Mouse (Mus musculus): ENCODE results near the gene Wfdc11. TPM values are rescaled to one million over a fixed set of nuclear protein-coding genes. Genes with fewer than 3 reads are reported as not detected.
"Not testable (repeated sequence)": the region's sequence is repeated elsewhere in the genome, so short reads cannot be mapped to it uniquely, and the experiment has no call there.

Gene Wfdc11
- total RNA-seq, 2 experiments from 2014 or later: not detected

GRCm38 (mm10) chr2:164615386-164615785, 58.5 kb downstream of the Wfdc11 start:
- no peak for TF ChIP-seq CTCF (IDR thresholded peaks at IDR 0.05)
- H3K27ac ChIP-seq: no peak overlapping the region
- H3K4me3 ChIP-seq: no peak overlapping the region
- intact Hi-C loops (cut with DNase I): no loop called here
- DNase-seq: no peak

- H3K27ac ChIP-seq; H3K4me3 ChIP-seq; intact Hi-C loops (cut with DNase I): not testable (repeated sequence)
- DNase-seq: peak; percentile 59
Observed at GRCm38 (mm10) chr2:164613471-164613870, 60.4 kb downstream of the Wfdc11 start, which contains the start of the genes Wfdc6b and Wfdc8. Gene Wfdc6b, plus strand, starts transcription at chr2:164613522. Gene Wfdc8, minus strand, starts transcription at chr2:164613626.

Other genes starting within 250 kb of the Wfdc11 start
- 10 to 100 TPM; 39.8 to 95.4 TPM for gene Sdc4, start 230.2 kb downstream of the Wfdc11 start, total RNA-seq (2021)
- 10 to 100 TPM; 21.7 to 24.7 TPM for gene Sys1, start 217.1 kb downstream of the Wfdc11 start, total RNA-seq (2021)
- 1 to 10 TPM; 7.6 to 9.4 TPM for gene Gm20458, start 213.1 kb downstream of the Wfdc11 start, total RNA-seq (2021)
- not detected for gene Trp53tg5, start 200.4 kb downstream of the Wfdc11 start, total RNA-seq (2021)
- gene Dbndd2, start 188.0 kb downstream of the Wfdc11 start, total RNA-seq (2021): 10 to 100 TPM; 12.9 to 25.5 TPM
- 10 to 100 TPM; 27.2 to 33.5 TPM for gene Pigt, start 176.6 kb downstream of the Wfdc11 start, total RNA-seq (2021)
- not detected for gene Wfdc2, start 111.7 kb downstream of the Wfdc11 start, total RNA-seq (2021)
- gene Spint3, start 100.6 kb downstream of the Wfdc11 start, total RNA-seq (2021): not detected
- gene Wfdc6a, start 88.6 kb downstream of the Wfdc11 start, total RNA-seq (2021): not detected
- gene Eppin, start 80.5 kb downstream of the Wfdc11 start, total RNA-seq (2021): not detected
- not detected for gene Wfdc6b, start 60.6 kb downstream of the Wfdc11 start, total RNA-seq (2021)
- not detected for gene Wfdc8, start 60.5 kb downstream of the Wfdc11 start, total RNA-seq (2021)
- gene Wfdc16, start 35.3 kb downstream of the Wfdc11 start, total RNA-seq (2021): not detected
- gene Wfdc10, start 18.0 kb downstream of the Wfdc11 start, total RNA-seq (2021): not detected
- not detected for gene Wfdc9, start 17.5 kb downstream of the Wfdc11 start, total RNA-seq (2021)
- not detected for gene Wfdc13, start 11.0 kb upstream of the Wfdc11 start, total RNA-seq (2021)
- not detected for gene Spint4, start 24.4 kb upstream of the Wfdc11 start, total RNA-seq (2021)
- not detected for gene Spint5, start 41.2 kb upstream of the Wfdc11 start, total RNA-seq (2021)
- not detected for gene Wfdc3, start 71.8 kb upstream of the Wfdc11 start, total RNA-seq (2021)
- gene Dnttip1, start 71.9 kb upstream of the Wfdc11 start, total RNA-seq (2021): 10 to 100 TPM; 18.5 to 19.4 TPM
- gene Ube2c, start 95.8 kb upstream of the Wfdc11 start, total RNA-seq (2021): under 1 TPM; 0.20 to 0.33 TPM
- over 10,000 TPM; 14,820 to 17,621 TPM for gene Tnnc2, start 105.9 kb upstream of the Wfdc11 start, total RNA-seq (2021)
- gene Snx21, start 111.7 kb upstream of the Wfdc11 start, total RNA-seq (2021): 10 to 100 TPM; 20.6 to 25.6 TPM
- gene Acot8, start 130.8 kb upstream of the Wfdc11 start, total RNA-seq (2021): 1 to 10 TPM; 7.9 to 8.6 TPM
- gene Zswim3, start 131.0 kb upstream of the Wfdc11 start, total RNA-seq (2021): 1 to 10 TPM; 1.2 to 1.4 TPM
- gene Zswim1, start 148.6 kb upstream of the Wfdc11 start, total RNA-seq (2021): 1 to 10 TPM; 4.6 to 4.9 TPM
- under 1 TPM in 1 of 2 experiments, not detected in 1; 0.84 TPM for gene Spata25, start 154.4 kb upstream of the Wfdc11 start, total RNA-seq (2021)
- 10 to 100 TPM; 50.2 to 58.1 TPM for gene Ctsa, start 158.8 kb upstream of the Wfdc11 start, total RNA-seq (2021)
- 10 to 100 TPM; 31.1 to 37.0 TPM for gene Neurl2, start 159.4 kb upstream of the Wfdc11 start, total RNA-seq (2021)
- gene Pltp, start 183.6 kb upstream of the Wfdc11 start, total RNA-seq (2021): 10 to 100 TPM; 11.4 to 20.1 TPM
- gene Pcif1, start 205.2 kb upstream of the Wfdc11 start, total RNA-seq (2021): 10 to 100 TPM; 25.6 TPM
- 10 to 100 TPM in 1 of 2 experiments, 1 to 10 TPM in 1; 9.7 to 10.5 TPM for gene Zfp335, start 237.7 kb upstream of the Wfdc11 start, total RNA-seq (2021)